Mouse (Mus musculus) embryonic facial prominence, embryonic 11.5 days (tissue): Measurements from ENCODE around the gene Frmpd2. TPM values are rescaled to one million over a fixed set of nuclear protein-coding genes. Genes with fewer than 3 reads are reported as not detected.
"Not testable (repeated sequence)": the region's sequence is repeated elsewhere in the genome, so short reads cannot be mapped to it uniquely, and the experiment has no call there.

Experiments
- ATAC-seq: fragments of 200-750 bp; cut with Nextera tagmentation; replicated peaks from 2 replicates; pipeline ENCODE4 v1.8.0; 2017; ENCODE audit warnings: low read depth; ENCODE audit not compliant: insufficient number of reproducible peaks, low FRiP score, low TSS enrichment
- DNase-seq: peaks from one replicate; pipeline ENCODE4 v3.0.0-alpha.2; 2015; ENCODE audit warnings: low spot score
- H3K27ac ChIP-seq: fragments of 300-500 bp; sonication (generic); replicated peaks from 2 replicates; pipeline ENCODE4 v1.5.1; 2014; ENCODE audit warnings: mild to moderate bottlenecking, low read depth, low read length, control low read depth
- H3K27me3 ChIP-seq: fragments of 300-500 bp; sonication (generic); 2 replicates; pipeline ENCODE4 v1.6.1; 2014; ENCODE audit warnings: mild to moderate bottlenecking, low read length, moderate library complexity, mixed read lengths; ENCODE audit not compliant: control insufficient read depth, insufficient read depth
- H3K36me3 ChIP-seq: fragments of 300-500 bp; sonication (generic); replicated peaks from 2 replicates; pipeline ENCODE4 v1.6.1; 2014; ENCODE audit warnings: low read depth, mild to moderate bottlenecking, low read length, moderate library complexity, mixed read lengths; ENCODE audit not compliant: control insufficient read depth, insufficient read depth
- H3K4me1 ChIP-seq: fragments of 300-500 bp; sonication (generic); 2 replicates; pipeline ENCODE4 v1.6.1; 2014; ENCODE audit warnings: low read length, mixed read lengths; ENCODE audit not compliant: control insufficient read depth, insufficient read depth
- H3K4me2 ChIP-seq: fragments of 300-500 bp; sonication (generic); 2 replicates; pipeline ENCODE4 v1.6.1; 2014; ENCODE audit warnings: low read depth, mild to moderate bottlenecking, control low read depth, low read length, moderate library complexity
- H3K4me3 ChIP-seq: fragments of 300-500 bp; sonication (generic); 2 replicates; pipeline ENCODE4 v1.5.1; 2014; ENCODE audit warnings: low read depth, low read length, control low read depth
- H3K9ac ChIP-seq: fragments of 300-500 bp; sonication (generic); replicated peaks from 2 replicates; pipeline ENCODE4 v1.6.1; 2014; ENCODE audit warnings: mild to moderate bottlenecking, control low read depth, low read length
- H3K9me3 ChIP-seq: fragments of 300-500 bp; sonication (generic); replicated peaks from 2 replicates; pipeline ENCODE4 v1.6.1; 2016; ENCODE audit warnings: mild to moderate bottlenecking, low read length, inconsistent platforms, mixed read lengths; ENCODE audit not compliant: control insufficient read depth
- WGBS: fragments of 180-500 bp; shearing (Covaris S2); extraction: QIAGEN DNeasy Blood & Tissue Kit; methylation state at CpG from one replicate; pipeline ENCODE4 v1.1.7; 2014; 5-methylcytosine and 5-hydroxymethylcytosine counted together
- polyA plus RNA-seq: library from polyadenylated mRNA; unstranded; fragments of >200 nt; fragmentation: Nextera tagmentation; extraction: Ambion mirVana; gene quantifications from 2 replicates; pipeline ENCODE4 v1.2.1, GENCODE M21; 2014

Gene Frmpd2
- polyA plus RNA-seq, result 0.04 TPM in 2 replicates

- WGBS, result 32% methylated on average over 3 of the region's 3 CpGs
- ATAC-seq (no peak), DNase-seq (no peak)
- Histone ChIP-seq H3K9ac (no peak within 1 kb of the TSS), H3K27me3 (no peaks in the 10 kb centered on the region), H3K36me3 (no peaks in the 10 kb centered on the region), H3K9me3 (no peaks in the 10 kb centered on the region), H3K4me3 (no peak within 1 kb of the TSS), H3K4me2 (no peak within 1 kb of the TSS), H3K27ac (no peak within 1 kb of the TSS), H3K4me1 (no peaks in the 10 kb centered on the region)
Observed at GRCm38 (mm10) chr14:33471331-33471730, at the start of gene Frmpd2. Frmpd2 (plus strand) TSS chr14:33471696.

GRCm38 (mm10) chr14:33423003-33423402, 48.5 kb upstream of the Frmpd2 start:
- ATAC-seq (no peak), DNase-seq (no peak)
- Histone ChIP-seq H3K27ac (no peak overlapping the region), H3K4me2 (no peak overlapping the region), H3K9ac (no peak overlapping the region), H3K9me3 (no peaks in the 10 kb centered on the region), H3K36me3 (no peaks in the 10 kb centered on the region), H3K27me3 (no peaks in the 10 kb centered on the region), H3K4me1 (no peaks in the 10 kb centered on the region), H3K4me3 (no peak overlapping the region)
- WGBS, result 94% methylated on average over 1 of the region's 1 CpGs

GRCm38 (mm10) chr14:33424124-33424523, 47.4 kb upstream of the Frmpd2 start:
- Histone ChIP-seq H3K36me3 (no peaks in the 10 kb centered on the region), H3K4me1 (no peaks in the 10 kb centered on the region), H3K9me3 (no peaks in the 10 kb centered on the region), H3K27ac (no peak overlapping the region), H3K4me2 (no peak overlapping the region), H3K27me3 (no peaks in the 10 kb centered on the region), H3K4me3 (no peak overlapping the region), H3K9ac (no peak overlapping the region)
- no peak for DNase-seq
- no peak for ATAC-seq

- not testable (repeated sequence) for H3K4me1 ChIP-seq, H3K36me3 ChIP-seq, H3K4me2 ChIP-seq, ATAC-seq, H3K9ac ChIP-seq, H3K27me3 ChIP-seq, H3K9me3 ChIP-seq, H3K4me3 ChIP-seq, DNase-seq, H3K27ac ChIP-seq
- WGBS, result 90% methylated on average over 4 of the region's 4 CpGs
Observed at GRCm38 (mm10) chr14:33432485-33432884, 39.0 kb upstream of the Frmpd2 start.

- WGBS, result 82% methylated on average over 2 of the region's 2 CpGs
- Histone ChIP-seq H3K4me2 (no peak overlapping the region), H3K36me3 (no peaks in the 10 kb centered on the region), H3K4me3 (no peak overlapping the region), H3K27me3 (no peaks in the 10 kb centered on the region), H3K9me3 (no peaks in the 10 kb centered on the region), H3K27ac (no peak overlapping the region), H3K4me1 (no peaks in the 10 kb centered on the region), H3K9ac (no peak overlapping the region)
- no peak for ATAC-seq
- no peak for DNase-seq
Observed at GRCm38 (mm10) chr14:33443780-33444179, 27.7 kb upstream of the Frmpd2 start.

GRCm38 (mm10) chr14:33445962-33446361, 25.5 kb upstream of the Frmpd2 start:
- Histone ChIP-seq H3K4me1 (no peaks in the 10 kb centered on the region), H3K27ac (no peak overlapping the region), H3K4me2 (peak overlapping the region; percentile 52), H3K36me3 (no peaks in the 10 kb centered on the region), H3K27me3 (no peaks in the 10 kb centered on the region), H3K9ac (peak overlapping the region; percentile 92), H3K4me3 (peak overlapping the region; percentile 90), H3K9me3 (no peaks in the 10 kb centered on the region)
- DNase-seq (no peak), ATAC-seq (no peak)
- 33% methylated on average over 3 of the region's 3 CpGs for WGBS

- peak overlapping the region; percentile 92 for H3K9ac ChIP-seq
- ATAC-seq, result peak; percentile 53
- WGBS, result under 1% methylated on average over 43 of the region's 72 CpGs
Observed at GRCm38 (mm10) chr14:33446561-33447023, 24.9 kb upstream of the Frmpd2 start.

GRCm38 (mm10) chr14:33447027-33447569, 24.4 kb upstream of the Frmpd2 start, which contains the start of gene Mapk8:
Mapk8 (minus strand) TSS chr14:33447158.
- Histone ChIP-seq H3K4me1 (no peaks in the 10 kb centered on the region), H3K27ac (peak within 1 kb of the TSS; percentile 95), H3K4me2 (peak within 1 kb of the TSS; percentile 53), H3K9me3 (no peaks in the 10 kb centered on the region), H3K36me3 (no peaks in the 10 kb centered on the region), H3K27me3 (no peaks in the 10 kb centered on the region), H3K4me3 (peak within 1 kb of the TSS; percentile 90), H3K9ac (peak within 1 kb of the TSS; percentile 92)
- ATAC-seq (peak; percentile 97), DNase-seq (peak; percentile 97)
- WGBS, result under 1% methylated on average over 65 of the region's 70 CpGs

More at GRCm38 (mm10) chr14:33446561-33447023, 24.9 kb upstream of the Frmpd2 start:
- Histone ChIP-seq H3K36me3 (no peaks in the 10 kb centered on the region), H3K4me1 (no peaks in the 10 kb centered on the region), H3K4me3 (peak overlapping the region; percentile 90), H3K4me2 (peak overlapping the region; percentile 52), H3K9me3 (no peaks in the 10 kb centered on the region), H3K27ac (peak overlapping the region; percentile 95), H3K27me3 (no peaks in the 10 kb centered on the region)
- peak; percentile 42 for DNase-seq
